Comparison of ENCODE assay signal across 8 mouse cellular contexts in genomic region chr10:127509837-127510701, GRCm38 (mm10). TPM values are rescaled to one million over a fixed set of nuclear protein-coding genes. Genes with fewer than 3 reads are reported as not detected.
A peak's percentile ranks its signal among the peaks of the same experiment; 100 is the strongest.
DNase-seq lines count a peak whose midpoint lies in the region; ATAC-seq and TF ChIP-seq lines count a peak whose summit lies in the region.

No protein-coding gene starts in this region.

- ATAC-seq in cerebellum, adult (ENCODE audit: insufficient number of reproducible peaks, low FRiP score, low TSS enrichment) = peak; percentile 7; the same call in 1 of the 2 replicates
- no peak for ATAC-seq in embryonic facial prominence, embryonic 13.5 days (ENCODE audit: insufficient number of reproducible peaks, insufficient read depth, low FRiP score, low TSS enrichment, low read depth)
- no peak for ATAC-seq in limb, embryonic 14.5 days (ENCODE audit: low FRiP score, low read depth)
- ATAC-seq in stomach, postnatal 0 days (ENCODE audit: low FRiP score, low TSS enrichment) = no peak

- no peak for DNase-seq in cerebellum, adult 11 months
- DNase-seq in A20 (ENCODE audit: low read depth, low spot score) = peak; percentile 23
- DNase-seq in limb, embryonic 14.5 days (ENCODE audit: low spot score) = no peak
- DNase-seq in stomach, postnatal 0 days (ENCODE audit: low spot score) = no peak
- DNase-seq in gastrocnemius, postnatal 25 days = no peak
- DNase-seq in spleen, adult 18-20 months = no peak

- no peaks in the 10 kb centered on the region for H3K9me3 ChIP-seq in embryonic facial prominence, embryonic 13.5 days
- H3K9me3 ChIP-seq in limb, embryonic 14.5 days (ENCODE audit: control insufficient read depth, low read length) = no peaks in the 10 kb centered on the region
- no peaks in the 10 kb centered on the region for H3K9me3 ChIP-seq in stomach, postnatal 0 days (ENCODE audit: control insufficient read depth, low read length)

- 6% methylated on average over 17 of the region's 17 CpGs for WGBS in embryonic facial prominence, embryonic 13.5 days
- 10% methylated on average over 17 of the region's 17 CpGs for WGBS in limb, embryonic 14.5 days
- 37% methylated on average over 16 of the region's 17 CpGs for WGBS in stomach, postnatal 0 days

- H3K36me3 ChIP-seq in embryonic facial prominence, embryonic 13.5 days = peaks cover 16% of the 10 kb centered on the region; the same call in 1 of the 2 replicates
- H3K36me3 ChIP-seq in limb, embryonic 14.5 days (ENCODE audit: control insufficient read depth, insufficient read depth, low read length) = no peaks in the 10 kb centered on the region
- H3K36me3 ChIP-seq in stomach, postnatal 0 days (ENCODE audit: control insufficient read depth, insufficient read depth, low read length) = no peaks in the 10 kb centered on the region

- TF ChIP-seq POLR2A in limb, embryonic 14.5 days (IDR thresholded peaks at IDR 0.05; ENCODE audit: borderline replicate concordance, extremely low read depth, insufficient read depth, insufficient read length) = no peak

- TF ChIP-seq CTCF in stomach, postnatal 0 days (IDR thresholded peaks at IDR 0.05; ENCODE audit: low read depth) = no peak

- H3K9ac ChIP-seq in embryonic facial prominence, embryonic 13.5 days = no peak overlapping the region
- H3K9ac ChIP-seq in limb, embryonic 14.5 days (ENCODE audit: low read depth, low read length, severe bottlenecking) = no peak overlapping the region
- no peak overlapping the region for H3K9ac ChIP-seq in stomach, postnatal 0 days (ENCODE audit: low read length)

- peak overlapping the region; percentile 73 for H3K4me2 ChIP-seq in embryonic facial prominence, embryonic 13.5 days
- H3K4me2 ChIP-seq in limb, embryonic 14.5 days (replicated peaks; ENCODE audit: low read depth, low read length, severe bottlenecking) = peak overlapping the region; percentile 71
- 0 out of 2 replicates have a peak overlapping the region, but pooled peaks have one; percentile 58 for H3K4me2 ChIP-seq in stomach, postnatal 0 days (replicated peaks; ENCODE audit: low read depth)

- H3K4me3 ChIP-seq in embryonic facial prominence, embryonic 13.5 days = peak overlapping the region; percentile 43
- H3K4me3 ChIP-seq in limb, embryonic 14.5 days (replicated peaks; ENCODE audit: low read length) = peak overlapping the region; percentile 33
- no peak overlapping the region for H3K4me3 ChIP-seq in stomach, postnatal 0 days (ENCODE audit: low read depth, low read length)

- peaks cover 73% of the 10 kb centered on the region for H3K4me1 ChIP-seq in embryonic facial prominence, embryonic 13.5 days
- peaks cover 42% of the 10 kb centered on the region for H3K4me1 ChIP-seq in limb, embryonic 14.5 days (ENCODE audit: control insufficient read depth, insufficient read depth, low read length)
- H3K4me1 ChIP-seq in stomach, postnatal 0 days (replicated peaks; ENCODE audit: control insufficient read depth, insufficient read depth) = peaks cover 11% of the 10 kb centered on the region

- peaks cover 85% of the 10 kb centered on the region for H3K27me3 ChIP-seq in embryonic facial prominence, embryonic 13.5 days
- H3K27me3 ChIP-seq in limb, embryonic 14.5 days (ENCODE audit: control insufficient read depth, insufficient read depth, low read length) = peaks cover 52% of the 10 kb centered on the region
- peaks cover 6% of the 10 kb centered on the region; the same call in 1 of the 2 replicates for H3K27me3 ChIP-seq in stomach, postnatal 0 days (ENCODE audit: control insufficient read depth, insufficient read depth, low read length)

- TF ChIP-seq EP300 in stomach, postnatal 0 days (optimal IDR thresholded peaks at IDR 0.05) = no peak

- H3K27ac ChIP-seq in embryonic facial prominence, embryonic 13.5 days = no peak overlapping the region
- no peak overlapping the region for H3K27ac ChIP-seq in limb, embryonic 14.5 days (replicated peaks; ENCODE audit: low read depth, low read length)
- H3K27ac ChIP-seq in stomach, postnatal 0 days (replicated peaks) = no peak overlapping the region

RNA-seq across cellular contexts. Expression of gene Ndufa4l2, which starts 4.7 kb away (rescaled TPM):
- 20.0 and 32.7 TPM in 2 replicates for polyA plus RNA-seq in embryonic facial prominence, embryonic 13.5 days (2015; fragmentation: Nextera tagmentation; extraction: Ambion mirVana)
- polyA plus RNA-seq in limb, embryonic 14.5 days (2012; rRNA removed) = 31.7 and 36.9 TPM in 2 replicates
- polyA plus RNA-seq in limb, embryonic 14.5 days (2014; fragmentation: Nextera tagmentation; extraction: Ambion mirVana) = 44.5 and 62.9 TPM in 2 replicates
- 58.2 and 72.8 TPM in 2 replicates for polyA plus RNA-seq in stomach, postnatal 0 days (2015; fragmentation: Nextera tagmentation; extraction: Ambion mirVana)
- total RNA-seq in gastrocnemius, postnatal 25 days (2021) = 10 to 100 TPM; 11.4 to 15.1 TPM

RNA-seq across cellular contexts. Expression of gene Stac3, which starts 8.6 kb away (rescaled TPM):
- 2.0 and 3.2 TPM in 2 replicates for polyA plus RNA-seq in embryonic facial prominence, embryonic 13.5 days (2015; fragmentation: Nextera tagmentation; extraction: Ambion mirVana)
- polyA plus RNA-seq in limb, embryonic 14.5 days (2012; rRNA removed) = 33.3 and 43.2 TPM in 2 replicates
- 2.0 and 4.4 TPM in 2 replicates for polyA plus RNA-seq in limb, embryonic 14.5 days (2014; fragmentation: Nextera tagmentation; extraction: Ambion mirVana)
- 0.23 and 0.40 TPM in 2 replicates for polyA plus RNA-seq in stomach, postnatal 0 days (2015; fragmentation: Nextera tagmentation; extraction: Ambion mirVana)
- total RNA-seq in gastrocnemius, postnatal 25 days (2021) = 100 to 1,000 TPM; 308 to 367 TPM

RNA-seq across cellular contexts. Expression of gene Shmt2, which starts 12.2 kb away (rescaled TPM):
- polyA plus RNA-seq in embryonic facial prominence, embryonic 13.5 days (2015; fragmentation: Nextera tagmentation; extraction: Ambion mirVana) = 81.7 and 92.3 TPM in 2 replicates
- polyA plus RNA-seq in limb, embryonic 14.5 days (2012; rRNA removed) = 146 and 178 TPM in 2 replicates
- polyA plus RNA-seq in limb, embryonic 14.5 days (2014; fragmentation: Nextera tagmentation; extraction: Ambion mirVana) = 89.4 and 94.6 TPM in 2 replicates
- polyA plus RNA-seq in stomach, postnatal 0 days (2015; fragmentation: Nextera tagmentation; extraction: Ambion mirVana) = 38.9 and 40.9 TPM in 2 replicates
- 10 to 100 TPM; 24.9 to 26.6 TPM for total RNA-seq in gastrocnemius, postnatal 25 days (2021)

RNA-seq across cellular contexts. Expression of gene Nxph4, which starts 24.3 kb away (rescaled TPM):
- polyA plus RNA-seq in embryonic facial prominence, embryonic 13.5 days (2015; fragmentation: Nextera tagmentation; extraction: Ambion mirVana) = 3.0 and 3.9 TPM in 2 replicates
- 7.2 and 9.6 TPM in 2 replicates for polyA plus RNA-seq in limb, embryonic 14.5 days (2012; rRNA removed)
- polyA plus RNA-seq in limb, embryonic 14.5 days (2014; fragmentation: Nextera tagmentation; extraction: Ambion mirVana) = 17.5 and 19.9 TPM in 2 replicates
- 2.7 and 4.0 TPM in 2 replicates for polyA plus RNA-seq in stomach, postnatal 0 days (2015; fragmentation: Nextera tagmentation; extraction: Ambion mirVana)
- total RNA-seq in gastrocnemius, postnatal 25 days (2021) = under 1 TPM; 0.26 to 0.32 TPM
